Mouse (Mus musculus) embryonic stem cell, embryonic (primary cell): Measurements from ENCODE around the gene Zfp128.

Source experiments
- CTCF ChIA-PET, 4 experiments: fragments of 300-600 bp in 2 of 4; fragments of 350-600 bp in 2 of 4; sonication (Branson Sonifier 250); formaldehyde crosslinking; loops; one replicate each; lab custom pipeline; 2022; ENCODE audit warnings: inconsistent platforms in 2 of 4; lab: Charles Lee
- POLR2A ChIA-PET, 4 experiments: fragments of 300-600 bp in 2 of 4; fragments of 350-600 bp in 2 of 4; sonication (Branson Sonifier 250); formaldehyde crosslinking; loops; one replicate each; lab custom pipeline; 2022; ENCODE audit warnings: antibody characterized with exemption in 4 of 4, inconsistent platforms in 1 of 4; lab: Charles Lee

Gene Zfp128

DNA sequence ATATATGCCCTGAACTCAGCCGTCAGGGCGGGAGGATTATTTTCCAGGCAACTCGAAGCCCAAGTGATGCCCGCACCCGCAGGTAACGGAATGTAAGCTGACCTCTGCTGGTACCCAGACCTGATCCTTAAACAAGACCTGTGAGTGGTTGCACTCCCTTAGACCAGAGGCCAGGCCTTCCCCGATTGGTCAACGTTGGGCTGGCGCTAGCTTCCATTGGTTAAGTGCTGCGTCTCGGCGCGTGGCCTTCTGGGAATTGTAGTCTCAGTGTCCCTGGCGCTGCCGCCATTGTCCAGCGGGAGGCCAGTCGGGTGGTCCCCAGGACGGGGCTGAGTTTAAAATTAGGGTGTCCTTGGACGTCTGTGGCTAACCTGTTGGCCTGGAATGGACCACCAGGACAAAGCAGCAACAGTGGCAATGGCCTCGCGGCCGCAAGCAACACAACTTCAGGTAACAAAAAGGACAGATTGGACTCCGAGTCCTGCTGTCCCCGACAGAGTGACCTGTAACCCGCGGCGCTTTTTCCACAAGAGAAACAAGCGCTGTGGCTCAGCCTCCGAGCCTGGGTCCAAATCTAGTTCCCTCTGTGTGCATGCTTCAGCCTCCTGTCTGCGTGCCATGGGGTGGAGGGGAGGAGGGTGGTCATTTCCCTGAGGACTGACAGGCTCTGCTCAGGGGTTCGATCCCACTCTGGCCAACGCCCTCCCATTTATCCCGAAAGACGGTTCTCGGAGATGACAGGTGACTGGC is at the start of gene Zfp128:
Gene Zfp128, plus strand, starts transcription at position 267 of the 750 bp plus-strand sequence.
- ChIA-PET CTCF (interaction anchor here in 3 of 4 experiments (0.6 to 1.5 kb wide), 6 partner anchors 13 to 62 kb away, joined by 3 to 5 read pairs (median 3); partner anchors contain the start of genes Rps5 (in 1 of the 3) and Zfp110 (in 1 of the 3)), POLR2A (interaction anchor here in 3 of 4 experiments (0.6 to 2.3 kb wide), 40 partner anchors 9 to 391 kb away, joined by 3 to 23 read pairs (median 4); partner anchors contain the start of genes Rps5 (in 3 of the 3), Zfp110 (in 2 of the 3), Zfp446 (in 2 of the 3) and Chmp2a (in 1 of the 3))

DNA sequence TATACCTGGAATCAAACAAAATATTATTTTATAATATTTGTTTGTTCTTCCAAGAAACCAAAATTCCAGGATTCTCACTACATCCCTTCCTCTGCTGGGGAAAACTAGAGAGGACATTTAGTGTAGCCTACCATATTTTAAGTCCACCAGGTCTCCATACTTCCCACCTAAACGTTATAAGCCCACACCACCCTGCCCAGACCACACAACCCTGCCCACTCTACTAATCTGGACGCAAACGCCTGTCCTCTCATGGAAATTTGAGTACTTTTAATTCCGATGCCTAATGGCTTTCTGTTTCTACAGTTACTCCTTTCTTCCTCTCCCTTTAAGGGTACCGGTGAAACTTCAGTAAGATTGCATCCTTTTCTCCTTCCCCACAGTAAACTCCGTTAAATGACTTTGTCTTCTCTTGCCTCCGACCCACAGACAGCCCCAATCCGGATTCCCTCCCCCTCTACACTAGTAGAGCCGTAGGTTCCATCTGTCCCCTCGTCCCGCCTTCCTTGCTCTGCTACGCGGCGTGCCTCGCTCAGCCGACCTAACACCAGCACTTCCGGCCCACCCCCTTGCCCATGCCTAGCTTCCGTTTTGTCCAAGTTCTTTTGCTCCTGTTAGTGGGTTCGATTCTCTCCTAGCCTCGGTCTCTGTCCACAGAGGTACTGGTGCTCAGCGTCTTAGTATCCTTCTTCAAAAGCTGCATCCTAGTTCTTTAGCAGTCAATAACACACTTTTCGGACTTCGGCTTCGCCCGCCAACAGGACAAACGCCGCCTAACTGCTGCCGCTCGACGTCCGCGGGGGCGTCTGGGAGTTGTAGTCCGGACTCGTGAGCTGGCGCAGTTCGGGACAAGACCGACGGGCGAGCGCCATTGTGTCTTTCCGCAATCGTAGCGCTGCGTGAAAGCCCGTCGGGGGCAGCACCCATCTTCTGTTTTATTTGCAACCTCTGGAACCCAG is 46.5 kb upstream of the Zfp128 start, which contains the start of gene Zfp110:
Gene Zfp110, plus strand, starts transcription at position 600 of the 959 bp plus-strand sequence.
- CTCF ChIA-PET: interaction anchor here in 2 of 4 experiments (0.6 to 1.2 kb wide), 2 partner anchors 30 to 47 kb away, joined by 3 read pairs; partner anchors contain the start of gene Zfp128 (in 1 of the 2)
- POLR2A ChIA-PET: interaction anchor here in 3 of 4 experiments (0.6 to 3.4 kb wide), 56 partner anchors 8 to 550 kb away, joined by 3 to 20 read pairs (median 4); partner anchors contain the start of genes Rps5 (in 3 of the 3), Zfp329 (in 3 of the 3), Zscan18 (in 3 of the 3) and Zfp128 (in 2 of the 3)

DNA sequence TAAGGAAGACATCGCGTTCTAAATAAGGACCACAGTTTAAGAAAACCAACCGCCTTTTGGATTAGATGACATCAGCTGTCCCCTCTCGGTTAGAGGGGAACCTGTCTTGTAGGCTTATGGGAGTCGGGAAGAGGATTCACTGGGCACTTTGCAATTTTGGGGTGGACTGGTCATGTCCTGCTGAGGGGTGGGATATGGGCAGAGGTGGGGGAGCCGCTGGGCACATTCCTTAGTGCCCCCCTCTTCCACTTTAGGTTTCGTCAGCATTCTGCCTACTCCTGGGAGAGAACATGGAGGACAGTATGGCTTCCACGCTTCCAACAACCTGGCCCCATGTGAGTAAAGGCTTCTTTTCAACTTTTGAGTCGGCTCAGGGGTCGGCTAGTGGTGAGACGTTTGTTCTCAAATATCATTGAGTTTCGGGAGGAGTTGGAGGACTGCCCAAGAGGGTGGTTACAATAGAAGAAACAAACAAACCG is 45.7 kb upstream of the Zfp128 start:
- ChIA-PET CTCF (interaction anchor here in 2 of 4 experiments (0.6 to 1.2 kb wide), 2 partner anchors 31 to 46 kb away, joined by 3 read pairs; partner anchors contain the start of gene Zfp128 (in 1 of the 2)), POLR2A (interaction anchor here in 3 of 4 experiments (0.6 to 4.2 kb wide), 55 partner anchors 9 to 549 kb away, joined by 3 to 20 read pairs (median 4); partner anchors contain the start of genes Rps5 (in 3 of the 3), Zfp329 (in 3 of the 3), Zfp446 (in 3 of the 3) and Zscan18 (in 3 of the 3))

DNA sequence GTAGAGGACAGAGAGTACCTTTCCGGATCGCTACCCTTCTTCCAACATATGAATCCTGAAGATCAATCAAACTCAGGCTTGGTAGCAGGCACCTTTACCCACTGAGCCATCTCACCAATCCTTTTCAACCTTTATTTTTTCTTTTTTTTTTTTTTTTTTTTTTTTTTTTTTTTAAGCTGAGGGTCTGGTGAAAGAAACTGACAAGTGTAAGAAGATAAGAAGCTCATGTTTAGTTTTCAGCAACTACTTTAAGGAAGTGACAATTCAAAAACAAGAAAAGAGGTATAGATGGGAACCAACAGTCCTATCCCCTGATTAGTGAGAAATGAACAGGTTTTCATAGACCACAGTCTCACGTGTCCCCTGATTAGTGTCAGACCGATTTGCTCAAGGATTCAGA is 45.2 kb upstream of the Zfp128 start:
- POLR2A ChIA-PET: interaction anchor here in 3 of 4 experiments (0.6 to 4.2 kb wide), 19 partner anchors 10 to 224 kb away, joined by 3 to 18 read pairs (median 5); partner anchors contain the start of genes Rps5 (in 3 of the 3), Zfp329 (in 2 of the 3), Zfp128 (in 1 of the 3) and Zfp446 (in 1 of the 3)

DNA sequence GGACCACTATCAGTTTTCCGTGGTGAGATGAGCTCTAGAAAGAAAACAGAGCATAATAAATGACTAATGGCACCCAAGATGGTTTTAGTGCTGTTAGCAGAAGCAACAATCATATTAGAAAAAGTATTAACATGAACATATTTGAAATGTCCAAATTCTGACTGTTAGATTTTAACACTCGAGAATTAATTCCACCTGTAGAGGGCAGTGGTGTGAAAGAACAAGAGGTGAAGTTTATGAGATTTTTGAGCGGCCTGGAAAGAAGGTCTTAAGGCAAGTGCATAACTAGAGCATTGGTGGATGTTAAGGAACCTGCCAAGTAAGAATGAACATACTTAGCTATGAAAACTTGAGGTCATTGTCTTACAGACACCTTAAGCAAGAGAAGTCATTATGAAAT is 6.7 kb upstream of the Zfp128 start:
- CTCF ChIA-PET: interaction anchor here in 2 of 4 experiments (0.6 to 1.1 kb wide), 4 partner anchors 69 to 183 kb away, joined by 3 to 5 read pairs (median 4); no protein-coding TSS in a partner anchor
- POLR2A ChIA-PET: interaction anchor here in 3 of 4 experiments (1.0 to 2.6 kb wide), 7 partner anchors 11 to 104 kb away, joined by 3 to 12 read pairs (median 4); partner anchors contain the start of genes Rps5 (in 3 of the 3) and Zfp446 (in 1 of the 3)

More for the DNA sequence above, 45.2 kb upstream of the Zfp128 start:
- CTCF ChIA-PET: interaction anchor here in 1 of 4 experiments (1.1 kb wide), 1 partner anchor 34 kb away, joined by 6 read pairs; no protein-coding TSS in a partner anchor

DNA sequence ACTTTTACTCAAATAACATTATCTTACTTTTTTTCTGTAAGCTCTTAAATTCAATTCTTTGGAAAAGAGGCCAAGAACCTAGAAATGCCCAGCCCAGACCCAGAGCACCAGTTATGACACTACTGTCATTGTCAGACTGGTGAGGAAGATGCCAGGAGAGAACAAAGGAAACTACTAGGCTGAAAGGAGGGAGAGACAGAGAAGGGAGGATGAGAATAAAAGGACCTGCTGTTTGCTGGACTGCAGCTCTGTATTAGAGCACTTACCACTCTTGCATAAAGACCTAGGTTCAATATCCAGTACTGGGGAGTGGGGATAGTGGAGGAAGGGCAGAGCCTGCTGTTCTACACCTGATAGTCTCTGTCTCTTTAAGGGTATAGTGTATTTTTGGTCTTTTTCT is 941 bp upstream of the Zfp128 start:
- ChIA-PET CTCF (no interaction called here), POLR2A (interaction anchor here in 2 of 4 experiments (0.7 to 2.3 kb wide), 6 partner anchors 23 to 176 kb away, joined by 3 to 15 read pairs (median 5); partner anchors contain the start of gene Rps5 (in 1 of the 2))

DNA sequence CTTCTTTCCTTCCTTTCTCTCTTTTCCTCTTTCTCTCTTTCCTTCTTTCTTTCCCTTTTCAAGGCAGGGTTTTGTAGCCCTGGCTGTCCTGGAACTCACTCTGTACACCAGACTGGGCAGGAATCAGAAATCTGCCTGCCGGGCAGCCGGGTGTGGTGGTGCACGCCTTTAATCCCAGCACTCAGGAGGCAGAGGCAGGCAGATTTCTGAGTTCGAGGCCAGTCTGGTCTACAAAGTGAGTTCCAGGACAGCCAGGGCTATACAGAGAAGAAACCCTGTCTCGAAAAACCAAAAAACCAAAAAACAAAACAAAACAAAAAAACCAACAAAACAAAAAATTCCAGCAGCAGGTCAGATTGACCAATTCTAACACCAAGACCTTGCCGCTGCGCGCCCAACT is 480 bp upstream of the Zfp128 start:
- CTCF ChIA-PET: interaction anchor here in 2 of 4 experiments (0.6 to 1.4 kb wide), 5 partner anchors 14 to 63 kb away, joined by 3 to 5 read pairs (median 3); partner anchors contain the start of genes Rps5 (in 1 of the 2) and Zfp110 (in 1 of the 2)
- POLR2A ChIA-PET: interaction anchor here in 3 of 4 experiments (0.6 to 2.3 kb wide), 38 partner anchors 9 to 210 kb away, joined by 3 to 23 read pairs (median 4); partner anchors contain the start of genes Rps5 (in 3 of the 3), Zfp110 (in 2 of the 3), Zfp446 (in 2 of the 3) and Chmp2a (in 1 of the 3)

DNA sequence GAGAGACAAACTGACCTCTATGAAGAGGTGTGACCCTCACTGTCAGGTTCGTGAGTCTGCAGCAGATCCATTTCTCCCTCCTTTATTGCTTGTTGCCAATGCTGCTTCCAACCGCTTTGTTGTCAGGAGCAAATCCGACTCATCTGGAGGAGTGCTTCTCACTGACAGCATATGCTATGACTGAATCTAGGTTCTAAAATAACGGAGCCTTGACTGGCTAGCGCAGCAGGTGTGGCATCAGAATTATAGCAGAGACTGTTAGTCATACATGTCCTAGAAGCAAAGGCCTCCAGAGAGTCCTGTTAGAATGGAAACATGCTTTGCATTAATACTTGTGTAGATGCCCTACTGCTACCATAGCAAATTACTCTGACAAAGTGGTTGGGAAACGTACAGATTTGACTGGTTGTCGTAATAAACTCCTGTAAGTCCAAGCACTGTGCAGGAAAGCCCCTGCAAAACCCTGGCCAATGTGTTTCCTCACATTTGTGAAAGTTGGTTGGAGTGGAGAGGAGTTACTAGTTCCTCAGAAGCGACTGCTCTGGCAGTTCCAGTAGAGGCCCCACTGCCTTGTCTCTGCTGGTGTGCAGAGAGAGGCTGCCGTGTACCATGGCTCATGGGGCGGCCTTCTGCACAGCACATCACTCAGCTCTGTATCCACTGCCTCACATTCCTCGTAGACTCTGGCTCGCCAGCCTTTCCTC is 5.7 kb downstream of the Zfp128 start:
- CTCF ChIA-PET: no interaction called here
- POLR2A ChIA-PET: interaction anchor here in 3 of 4 experiments (0.6 to 1.8 kb wide), 5 partner anchors 17 to 724 kb away, joined by 3 to 7 read pairs (median 5); partner anchors contain the start of gene Rps5 (in 1 of the 3)

DNA sequence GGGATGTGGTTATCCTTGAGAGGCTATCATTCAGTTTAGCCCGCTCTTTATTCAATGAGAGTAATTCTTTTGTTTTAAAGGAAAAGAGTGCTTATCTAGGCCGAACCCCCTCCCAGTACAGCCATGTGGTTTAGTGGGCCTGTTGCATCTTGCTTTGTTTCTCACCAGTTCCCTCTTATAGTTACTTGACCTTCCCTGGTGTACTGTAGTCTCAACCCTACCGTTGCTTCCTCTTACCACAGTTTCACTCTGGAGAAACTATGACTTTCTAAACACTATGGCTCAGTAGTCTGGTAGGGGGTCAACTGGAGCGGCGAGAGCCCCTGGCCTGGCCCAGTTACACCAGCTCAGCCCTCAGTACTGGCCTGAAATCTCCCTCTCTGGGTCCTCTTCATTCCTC is 6.6 kb downstream of the Zfp128 start:
- ChIA-PET POLR2A (interaction anchor here in 3 of 4 experiments (0.6 to 1.8 kb wide), 4 partner anchors 16 to 88 kb away, joined by 3 to 7 read pairs (median 5); partner anchors contain the start of gene Rps5 (in 1 of the 3)), CTCF (no interaction called here)

DNA sequence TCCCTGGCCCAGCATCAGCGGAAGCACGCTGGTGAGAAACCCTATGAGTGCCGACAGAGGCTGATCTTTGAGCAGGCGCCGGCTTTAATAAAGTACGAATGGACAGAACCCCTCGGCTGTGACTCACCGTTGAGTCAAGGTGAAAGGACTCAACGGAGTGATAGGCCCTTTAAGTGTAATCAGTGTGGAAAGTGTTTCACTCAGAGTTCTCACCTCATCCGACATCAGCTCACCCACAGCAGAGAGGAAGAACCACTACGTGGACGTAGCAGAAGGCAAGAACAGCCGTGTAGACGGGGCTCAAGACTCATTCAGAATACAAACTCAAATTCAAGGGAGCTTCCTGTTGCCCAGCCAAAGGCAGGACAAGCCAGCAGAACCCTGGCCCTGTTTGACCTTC is 10.0 kb downstream of the Zfp128 start:
- CTCF ChIA-PET: no interaction called here
- POLR2A ChIA-PET: interaction anchor here in 2 of 4 experiments (1.0 to 2.1 kb wide), 5 partner anchors 13 to 78 kb away, joined by 3 to 15 read pairs (median 3); partner anchors contain the start of genes Rps5 (in 1 of the 2) and Zfp110 (in 1 of the 2)

DNA sequence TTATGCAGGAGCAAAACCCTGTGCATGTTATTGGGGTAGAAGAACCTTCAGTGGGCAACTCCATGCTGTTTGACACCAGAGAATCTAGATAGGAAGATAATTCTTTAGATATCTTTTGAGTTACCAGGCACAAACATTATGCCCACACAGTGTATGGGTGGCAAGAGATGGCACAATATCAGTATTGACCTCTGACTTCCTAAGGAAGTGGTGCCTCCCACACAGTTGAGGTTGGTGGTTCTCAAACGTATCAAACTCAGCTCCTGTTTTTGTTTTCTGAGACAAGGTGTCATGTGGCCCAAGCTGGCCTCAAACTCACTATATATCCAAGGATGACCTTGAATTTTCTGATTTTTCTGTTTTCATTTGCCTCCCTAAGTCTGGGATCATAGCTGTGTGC is 10.4 kb downstream of the Zfp128 start:
- POLR2A ChIA-PET: interaction anchor here in 3 of 4 experiments (0.7 to 2.1 kb wide), 6 partner anchors 12 to 78 kb away, joined by 3 to 15 read pairs (median 3); partner anchors contain the start of genes Rps5 (in 1 of the 3) and Zfp110 (in 1 of the 3)
- CTCF ChIA-PET: no interaction called here

DNA sequence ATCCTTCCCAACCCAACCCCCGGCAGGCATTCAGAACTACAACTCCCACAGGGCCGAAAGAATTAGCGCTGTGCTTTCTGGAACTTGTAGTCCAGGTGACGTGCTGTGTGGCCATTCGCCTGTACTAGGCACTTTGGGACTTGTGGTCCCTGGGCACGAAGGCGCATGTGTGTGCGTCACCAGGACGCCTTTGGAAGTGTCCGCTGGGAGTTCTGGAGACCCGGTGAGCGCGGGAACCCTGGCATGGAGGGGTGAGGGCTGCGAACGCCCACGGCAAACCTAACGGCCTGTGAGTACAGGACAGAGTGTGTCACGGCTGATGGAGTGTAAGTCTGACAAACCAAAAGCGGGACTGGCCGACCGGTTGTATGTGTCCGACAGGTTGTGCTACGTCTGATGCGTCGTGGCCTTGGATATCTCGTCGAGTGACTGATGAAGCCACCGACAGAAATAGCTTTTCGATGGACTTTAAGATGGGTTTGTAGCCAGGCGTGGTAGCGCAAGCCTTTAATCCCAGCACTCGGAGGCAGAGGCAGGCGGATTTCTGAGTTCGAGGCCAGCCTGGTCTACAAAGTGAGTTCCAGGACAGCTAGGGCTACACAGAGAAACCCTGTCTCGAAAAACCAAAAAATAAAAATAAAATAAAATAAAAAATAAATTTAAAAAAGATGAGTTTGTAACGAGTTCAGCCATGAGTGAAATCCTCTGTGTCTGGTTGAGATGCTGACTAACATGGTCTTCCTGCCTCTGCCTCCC is 16.9 kb downstream of the Zfp128 start, which contains the start of gene Zscan22:
Gene Zscan22, plus strand, starts transcription at position 161 of the 756 bp plus-strand sequence.
- POLR2A ChIA-PET: interaction anchor here in 3 of 4 experiments (0.8 to 17.2 kb wide), 15 partner anchors 9 to 116 kb away, joined by 3 to 374 read pairs (median 4); partner anchors contain the start of genes Rps5 (in 3 of the 3), Zfp446 (in 2 of the 3), Rnf225 (in 1 of the 3) and Zfp110 (in 1 of the 3)
- CTCF ChIA-PET: interaction anchor here in 1 of 4 experiments (1.4 kb wide), 1 partner anchor 12 kb away, joined by 9 read pairs; no protein-coding TSS in a partner anchor

DNA sequence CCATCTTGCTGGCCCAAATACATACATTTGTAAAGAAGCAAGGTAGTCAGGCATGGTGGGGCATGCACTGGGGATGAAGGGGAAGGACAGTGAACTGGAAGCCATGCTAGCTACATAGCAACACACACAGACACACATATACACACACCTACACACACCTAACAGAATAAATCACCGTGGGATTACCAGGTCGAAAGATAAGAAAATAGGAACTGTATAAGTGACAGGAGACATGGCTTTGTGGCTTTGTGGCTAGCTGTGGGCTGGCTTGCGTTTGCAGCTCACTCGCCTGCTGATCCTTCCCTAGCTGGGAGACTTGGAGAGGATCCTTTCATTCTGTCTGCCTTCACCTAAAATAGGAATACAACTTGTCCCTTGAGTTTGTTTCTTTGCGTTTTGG is 20.5 kb downstream of the Zfp128 start:
- POLR2A ChIA-PET: interaction anchor here (0.6 to 17.2 kb wide), 14 partner anchors 8 to 157 kb away, joined by 3 to 374 read pairs (median 3); partner anchors contain the start of genes Rps5 (in 2 of the 4), Rnf225 (in 1 of the 4), Zfp128 (in 1 of the 4) and Zfp446 (in 1 of the 4)
- CTCF ChIA-PET: interaction anchor here in 2 of 4 experiments (0.6 to 1.4 kb wide), 3 partner anchors 8 to 123 kb away, joined by 3 to 9 read pairs (median 4); no protein-coding TSS in a partner anchor

DNA sequence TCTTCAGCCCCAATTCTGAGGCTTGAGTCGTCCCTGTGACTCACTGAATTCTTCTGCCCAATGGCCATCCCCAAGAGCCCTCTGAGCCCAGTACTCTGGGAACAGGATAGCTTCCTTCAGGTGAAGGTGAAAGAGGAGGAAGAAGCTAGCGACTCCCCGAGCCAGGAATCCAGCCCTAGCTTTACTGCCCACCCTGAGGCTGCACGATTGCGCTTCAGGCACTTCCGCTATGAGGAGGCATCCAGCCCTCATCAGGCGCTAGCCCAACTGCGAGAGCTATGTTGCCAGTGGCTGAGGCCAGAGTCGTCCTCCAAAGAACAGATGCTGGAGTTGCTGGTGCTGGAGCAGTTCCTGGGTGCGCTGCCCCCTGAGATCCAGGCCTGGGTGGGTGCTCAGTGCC is 22.6 kb downstream of the Zfp128 start:
- POLR2A ChIA-PET: interaction anchor here (0.5 to 17.2 kb wide), 85 partner anchors 9 to 1021 kb away, joined by 3 to 374 read pairs (median 5); partner anchors contain the start of genes Rps5 (in 4 of the 4), Rnf225 (in 3 of the 4), Ube2m (in 3 of the 4) and Zfp128 (in 3 of the 4)
- CTCF ChIA-PET: interaction anchor here in 2 of 4 experiments (0.8 to 1.4 kb wide), 6 partner anchors 10 to 106 kb away, joined by 3 to 5 read pairs (median 3); partner anchors contain the start of gene Zbtb45 (in 1 of the 2)
